Mouse (Mus musculus): ENCODE measurements around the gene Ccdc15. TPM values are rescaled to one million over a fixed set of nuclear protein-coding genes. Genes with fewer than 3 reads are reported as not detected.

The Ccdc15 gene
- total and polyA plus RNA-seq, 2 experiments, result 0.59 to 2.1 TPM

DNA sequence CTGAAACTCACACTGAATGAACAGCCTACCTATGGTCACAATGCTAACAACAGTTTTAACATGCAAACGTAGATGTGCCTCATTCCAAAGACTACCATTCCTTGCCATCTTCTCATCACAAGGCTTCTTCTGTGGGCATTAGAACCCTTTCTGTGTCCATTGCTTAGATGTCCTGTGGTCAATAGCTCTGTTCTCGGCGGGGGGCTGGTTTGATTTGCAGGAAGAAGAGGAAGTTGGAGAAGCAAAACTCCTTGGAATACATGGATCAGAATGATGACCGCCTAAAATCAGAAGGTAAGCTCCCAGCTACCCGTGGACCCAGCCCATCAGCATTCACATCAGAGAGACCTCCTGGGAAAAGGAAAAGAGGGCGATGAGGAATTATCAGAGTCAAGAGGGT lies 34.9 kb upstream of the Ccdc15 start:
- Histone ChIP-seq H3K27me3 (ENCODE audit: control insufficient read depth, insufficient read depth, low read length) (peaks cover 6% of the 10 kb centered on the region), H3K4me3 (ENCODE audit: insufficient read depth, low read depth, low read length) (no peak overlapping the region), H3K79me2 (ENCODE audit: control insufficient read depth, insufficient read depth, low read length) (no peaks in the 10 kb centered on the region), H3K9ac (ENCODE audit: low read depth, low read length) (no peak overlapping the region), H3K36me3 (ENCODE audit: control insufficient read depth, insufficient read depth, low read length) (no peaks in the 10 kb centered on the region), H3K27ac (replicated peaks; ENCODE audit: insufficient read depth, low read depth, low read length) (no peak overlapping the region), H3K4me1 (ENCODE audit: control insufficient read depth, insufficient read depth, low read length) (no peaks in the 10 kb centered on the region)
- 89% methylated on average over 6 of the region's 6 CpGs for WGBS
- TF ChIP-seq CTCF (IDR thresholded peaks at IDR 0.05; ENCODE audit: low read depth, low read length), result no peak
- TF ChIP-seq POLR2A (IDR thresholded peaks at IDR 0.05; ENCODE audit: extremely low read depth, insufficient read depth, low read length), result no peak
- DNase-seq (ENCODE audit: extremely low read depth, low read depth, low spot score), result no peak

DNA sequence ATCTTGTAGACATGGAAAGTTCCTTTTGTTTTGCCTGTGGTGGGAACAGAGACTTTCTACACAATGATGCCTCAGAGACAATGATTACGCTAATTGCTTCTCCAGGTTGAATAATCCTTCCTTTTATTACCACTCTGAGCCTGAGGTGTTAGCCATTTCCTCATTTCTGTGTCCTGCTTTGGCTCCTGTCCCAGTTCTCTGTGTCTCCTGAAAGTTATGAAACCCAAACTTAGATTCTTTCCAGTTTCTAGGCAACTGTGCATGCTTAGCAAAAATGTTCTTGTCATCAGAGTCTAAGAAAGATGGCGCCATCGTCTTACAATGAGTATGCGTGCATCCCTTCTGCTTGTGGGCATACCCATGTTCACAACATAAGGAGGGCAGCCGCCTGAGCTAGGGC lies 27.5 kb upstream of the Ccdc15 start:
- WGBS, result 94% methylated on average over 5 of the region's 5 CpGs
- no peak overlapping the region for H3K9ac ChIP-seq (ENCODE audit: low read depth, low read length)
- no peak overlapping the region for H3K27ac ChIP-seq (replicated peaks; ENCODE audit: insufficient read depth, low read depth, low read length)
- H3K79me2 ChIP-seq (ENCODE audit: control insufficient read depth, insufficient read depth, low read length), result no peaks in the 10 kb centered on the region
- H3K27me3 ChIP-seq (ENCODE audit: control insufficient read depth, insufficient read depth, low read length), result no peaks in the 10 kb centered on the region
- H3K4me3 ChIP-seq (ENCODE audit: insufficient read depth, low read depth, low read length), result no peak overlapping the region
- DNase-seq (ENCODE audit: extremely low read depth, low read depth, low spot score), result no peak
- H3K36me3 ChIP-seq (ENCODE audit: control insufficient read depth, insufficient read depth, low read length), result no peaks in the 10 kb centered on the region
- TF ChIP-seq POLR2A (IDR thresholded peaks at IDR 0.05; ENCODE audit: extremely low read depth, insufficient read depth, low read length) (no peak), CTCF (IDR thresholded peaks at IDR 0.05; ENCODE audit: low read depth, low read length) (no peak)
- no peaks in the 10 kb centered on the region for H3K4me1 ChIP-seq (ENCODE audit: control insufficient read depth, insufficient read depth, low read length)

DNA sequence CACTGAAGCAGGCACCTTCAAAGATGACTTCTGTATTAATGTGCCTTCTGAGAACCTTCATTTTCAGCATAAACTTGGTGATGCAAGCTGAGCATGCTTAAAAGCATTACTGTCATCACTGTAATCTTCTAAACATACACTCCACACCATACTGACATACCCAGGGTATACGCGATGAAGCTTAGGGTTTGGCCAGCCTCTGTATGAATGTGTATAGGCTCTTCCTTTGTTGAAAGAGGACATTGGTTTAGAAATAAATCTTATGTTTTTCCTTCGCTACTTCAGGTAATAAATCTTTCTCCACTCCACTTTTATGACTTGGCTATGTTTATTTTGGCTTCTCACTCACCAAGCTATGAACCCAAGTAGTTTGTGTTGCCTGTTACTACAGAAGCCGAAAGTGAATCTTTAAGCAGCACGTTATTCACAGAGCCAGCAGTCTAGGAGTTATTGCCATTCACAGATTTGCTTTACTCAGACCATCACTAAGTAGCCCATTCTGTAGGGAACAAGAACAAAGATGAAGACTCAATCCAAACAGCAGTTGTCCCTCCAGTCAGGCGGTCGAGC lies 23.1 kb upstream of the Ccdc15 start:
- no peak for DNase-seq (ENCODE audit: extremely low read depth, low read depth, low spot score)
- no peak for TF ChIP-seq POLR2A (IDR thresholded peaks at IDR 0.05; ENCODE audit: extremely low read depth, insufficient read depth, low read length)
- TF ChIP-seq CTCF (IDR thresholded peaks at IDR 0.05; ENCODE audit: low read depth, low read length), result no peak
- WGBS, result 93% methylated on average over 7 of the region's 7 CpGs
- H3K79me2 ChIP-seq (ENCODE audit: control insufficient read depth, insufficient read depth, low read length), result no peaks in the 10 kb centered on the region
- H3K4me3 ChIP-seq (ENCODE audit: insufficient read depth, low read depth, low read length), result no peak overlapping the region
- H3K9ac ChIP-seq (ENCODE audit: low read depth, low read length), result no peak overlapping the region
- H3K27ac ChIP-seq (replicated peaks; ENCODE audit: insufficient read depth, low read depth, low read length), result no peak overlapping the region
- no peaks in the 10 kb centered on the region for H3K4me1 ChIP-seq (ENCODE audit: control insufficient read depth, insufficient read depth, low read length)
- no peaks in the 10 kb centered on the region for H3K27me3 ChIP-seq (ENCODE audit: control insufficient read depth, insufficient read depth, low read length)
- H3K36me3 ChIP-seq (ENCODE audit: control insufficient read depth, insufficient read depth, low read length), result no peaks in the 10 kb centered on the region

DNA sequence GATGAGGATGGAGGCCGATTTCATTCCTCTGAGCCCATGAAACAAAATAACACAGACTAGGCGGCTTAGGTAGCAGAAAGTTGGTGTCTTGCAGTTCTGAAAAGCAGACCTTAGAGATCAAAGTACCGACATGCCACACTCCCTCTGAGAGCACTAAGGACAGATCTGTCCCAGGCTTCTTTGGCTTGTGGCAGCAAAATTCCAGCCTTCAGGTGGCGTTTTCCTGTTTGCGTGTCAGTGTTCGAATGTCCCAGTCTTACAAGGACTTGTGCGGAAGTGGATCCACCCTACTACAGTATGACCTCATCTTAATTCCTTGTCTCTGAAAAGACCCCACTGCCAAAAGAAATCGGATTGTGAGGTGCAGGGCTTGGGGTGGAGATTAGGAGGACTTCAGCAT lies 20.6 kb upstream of the Ccdc15 start:
- DNase-seq (ENCODE audit: extremely low read depth, low read depth, low spot score), result no peak
- H3K79me2 ChIP-seq (ENCODE audit: control insufficient read depth, insufficient read depth, low read length), result no peaks in the 10 kb centered on the region
- TF ChIP-seq POLR2A (IDR thresholded peaks at IDR 0.05; ENCODE audit: extremely low read depth, insufficient read depth, low read length) (no peak), CTCF (IDR thresholded peaks at IDR 0.05; ENCODE audit: low read depth, low read length) (no peak)
- no peak overlapping the region for H3K9ac ChIP-seq (ENCODE audit: low read depth, low read length)
- no peaks in the 10 kb centered on the region for H3K4me1 ChIP-seq (ENCODE audit: control insufficient read depth, insufficient read depth, low read length)
- H3K27me3 ChIP-seq (ENCODE audit: control insufficient read depth, insufficient read depth, low read length), result no peaks in the 10 kb centered on the region
- WGBS, result 79% methylated on average over 8 of the region's 8 CpGs
- H3K27ac ChIP-seq (replicated peaks; ENCODE audit: insufficient read depth, low read depth, low read length), result no peak overlapping the region
- no peak overlapping the region for H3K4me3 ChIP-seq (ENCODE audit: insufficient read depth, low read depth, low read length)
- H3K36me3 ChIP-seq (ENCODE audit: control insufficient read depth, insufficient read depth, low read length), result no peaks in the 10 kb centered on the region

DNA sequence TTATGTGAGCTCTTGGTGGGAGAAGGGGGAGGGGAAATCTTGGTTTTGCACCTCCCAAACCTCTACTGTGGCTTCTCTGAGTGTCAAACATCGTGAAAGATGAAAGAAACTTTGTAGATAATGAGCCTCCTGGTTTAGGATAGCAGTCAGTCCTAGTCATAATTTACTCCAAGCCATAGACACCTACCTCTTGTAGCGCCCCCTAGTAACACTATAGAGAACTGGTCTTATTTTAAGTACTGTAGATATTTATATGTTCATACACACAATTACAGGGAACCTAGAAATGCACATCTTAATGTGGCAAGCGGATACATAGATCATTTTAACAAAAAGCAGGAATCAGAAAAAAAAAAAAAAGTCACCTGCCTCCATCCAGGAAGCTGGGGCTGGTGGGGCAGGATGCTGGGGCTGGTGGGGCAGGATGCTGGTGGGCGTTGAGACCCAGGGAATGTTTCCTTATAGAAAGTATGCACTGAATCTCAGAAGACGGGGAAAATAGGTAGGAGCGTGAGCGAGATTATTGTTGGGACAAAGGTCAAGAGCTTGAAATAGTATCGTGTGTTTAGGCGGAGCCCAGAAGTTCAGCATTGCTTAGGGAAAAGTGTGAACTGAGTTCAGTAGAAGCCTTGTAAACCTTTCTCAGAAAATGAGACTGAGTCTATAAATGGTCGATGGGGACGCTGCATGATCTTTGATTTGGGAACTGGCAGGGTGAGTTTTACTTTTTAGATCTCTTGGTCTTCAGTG lies 20.0 kb upstream of the Ccdc15 start:
- Histone ChIP-seq H3K4me3 (ENCODE audit: insufficient read depth, low read depth, low read length) (no peak overlapping the region), H3K27ac (replicated peaks; ENCODE audit: insufficient read depth, low read depth, low read length) (no peak overlapping the region), H3K36me3 (ENCODE audit: control insufficient read depth, insufficient read depth, low read length) (no peaks in the 10 kb centered on the region), H3K4me1 (ENCODE audit: control insufficient read depth, insufficient read depth, low read length) (no peaks in the 10 kb centered on the region), H3K79me2 (ENCODE audit: control insufficient read depth, insufficient read depth, low read length) (no peaks in the 10 kb centered on the region), H3K27me3 (ENCODE audit: control insufficient read depth, insufficient read depth, low read length) (no peaks in the 10 kb centered on the region), H3K9ac (ENCODE audit: low read depth, low read length) (no peak overlapping the region)
- TF ChIP-seq POLR2A (IDR thresholded peaks at IDR 0.05; ENCODE audit: extremely low read depth, insufficient read depth, low read length) (no peak), CTCF (IDR thresholded peaks at IDR 0.05; ENCODE audit: low read depth, low read length) (no peak)
- DNase-seq (ENCODE audit: extremely low read depth, low read depth, low spot score), result no peak
- WGBS, result 64% methylated on average over 11 of the region's 11 CpGs

Measured in liver, adult 2 months (tissue).